Mouse (Mus musculus) lung, embryonic 14.5 days (tissue): Measurements from ENCODE around the gene Rp9. TPM values are rescaled to one million over a fixed set of nuclear protein-coding genes. Genes with fewer than 3 reads are reported as not detected.

ENCODE experiments used
- ATAC-seq: fragments of 200-750 bp; cut with Nextera tagmentation; 2 replicates; pipeline ENCODE4 v1.8.0; 2017; ENCODE audit warnings: mild to moderate bottlenecking, moderate TSS enrichment, moderate library complexity; ENCODE audit not compliant: insufficient read depth
- DNase-seq: peaks from one replicate; pipeline ENCODE4 v3.0.0-alpha.2; 2015
- H3K27ac ChIP-seq: fragments of 300-500 bp; sonication (generic); 2 replicates; pipeline ENCODE4 v1.5.1; 2014; ENCODE audit warnings: low read depth, mild to moderate bottlenecking, moderate library complexity
- H3K27me3 ChIP-seq: fragments of 300-500 bp; sonication (generic); 2 replicates; pipeline ENCODE4 v1.6.1; 2014; ENCODE audit warnings: low read length, control low read depth; ENCODE audit not compliant: insufficient read depth
- H3K36me3 ChIP-seq: fragments of 300-500 bp; sonication (generic); 2 replicates; pipeline ENCODE4 v1.6.1; 2014; ENCODE audit warnings: control low read depth; ENCODE audit not compliant: insufficient read depth
- H3K4me1 ChIP-seq: fragments of 300-500 bp; sonication (generic); 2 replicates; pipeline ENCODE4 v1.6.1; 2014; ENCODE audit warnings: antibody characterized with exemption, control low read depth; ENCODE audit not compliant: insufficient read depth
- H3K4me2 ChIP-seq: fragments of 300-500 bp; sonication (generic); 2 replicates; pipeline ENCODE4 v1.6.1; 2014; ENCODE audit warnings: mild to moderate bottlenecking
- H3K4me3 ChIP-seq: fragments of 300-500 bp; sonication (generic); 2 replicates; pipeline ENCODE4 v1.5.1; 2014; ENCODE audit warnings: low read depth, low read length
- H3K9ac ChIP-seq: fragments of 300-500 bp; sonication (generic); 2 replicates; pipeline ENCODE4 v1.6.1; 2014
- H3K9me3 ChIP-seq: fragments of 300-500 bp; sonication (generic); 2 replicates; pipeline ENCODE4 v1.6.1; 2016; ENCODE audit warnings: low read depth, low read length, control low read depth
- CTCF ChIP-seq: IDR thresholded peaks from 2 replicates; pipeline ENCODE4 v1.5.1; 2016; ENCODE audit warnings: antibody characterized with exemption, low read depth
- WGBS: fragments of 180-500 bp; shearing (Covaris S2); extraction: QIAGEN DNeasy Blood & Tissue Kit; methylation state at CpG from one replicate; pipeline ENCODE4 v1.1.7; 2014; 5-methylcytosine and 5-hydroxymethylcytosine counted together
- polyA plus RNA-seq: library from polyadenylated mRNA; unstranded; fragments of >200 nt; fragmentation: Nextera tagmentation; extraction: Ambion mirVana; gene quantifications from 2 replicates; pipeline ENCODE4 v1.2.1, GENCODE M21; 2014

Rp9 gene
- polyA plus RNA-seq, 1 experiment from 2014 or later = 71.0 TPM

DNA sequence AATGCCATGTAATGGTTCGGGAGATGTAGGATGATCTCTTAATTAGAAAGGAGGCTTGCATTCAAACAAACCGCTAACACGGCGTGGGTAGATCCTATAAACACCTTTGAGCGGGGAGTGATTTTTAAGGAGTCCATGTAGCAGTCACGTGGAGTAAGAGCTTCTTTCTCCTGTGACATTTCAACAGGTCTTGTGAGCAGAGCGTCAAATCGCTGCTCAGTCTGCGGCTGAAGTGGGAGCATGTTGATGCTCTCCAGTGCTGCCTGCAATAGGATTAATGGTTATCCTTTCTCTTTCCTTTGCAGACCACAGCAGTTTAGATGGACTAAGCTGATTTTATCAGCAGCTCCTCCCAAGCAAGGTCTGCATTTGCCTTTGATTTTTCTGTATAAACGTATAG lies 6.7 kb upstream of the Rp9 start:
- Histone ChIP-seq H3K27me3 (no peaks in the 10 kb centered on the region), H3K9ac (peak overlapping the region; percentile 61), H3K36me3 (no peaks in the 10 kb centered on the region), H3K4me2 (peak overlapping the region; percentile 66), H3K4me1 (no peaks in the 10 kb centered on the region), H3K4me3 (peak overlapping the region; percentile 61), H3K27ac (no peak overlapping the region), H3K9me3 (no peaks in the 10 kb centered on the region)
- DNase-seq (peak; percentile 49), ATAC-seq (no peak)
- TF ChIP-seq CTCF = no peak
- 4% methylated on average over 10 of the region's 10 CpGs for WGBS

DNA sequence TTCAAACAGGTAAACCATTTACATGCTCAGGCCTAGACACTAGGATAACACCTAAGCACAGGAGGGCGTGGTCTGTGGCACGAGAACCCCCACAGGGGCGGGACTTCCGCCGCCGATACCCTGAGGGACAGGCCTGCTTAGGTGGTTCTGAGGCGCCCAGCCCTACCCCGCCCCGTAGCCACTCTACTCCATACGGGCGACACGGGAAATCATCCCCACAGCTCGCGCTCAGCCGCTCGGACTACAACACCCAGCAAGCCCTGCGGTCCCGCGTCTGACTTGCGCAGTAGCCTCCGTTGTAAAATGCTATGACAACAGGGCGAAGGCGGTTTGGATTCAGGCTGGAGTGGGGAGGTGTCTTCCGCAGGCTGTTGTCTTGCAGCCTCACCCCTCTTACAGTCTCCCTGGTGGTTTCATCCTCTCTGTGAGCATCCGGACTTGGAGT lies 5.9 kb upstream of the Rp9 start, which contains the start of gene Bbs9:
Gene Bbs9, plus strand, starts transcription at position 292 of the 445 bp plus-strand sequence.
- Histone ChIP-seq H3K9ac (peak within 1 kb of the TSS; percentile 61), H3K4me3 (peak within 1 kb of the TSS; percentile 61), H3K4me1 (no peaks in the 10 kb centered on the region), H3K36me3 (no peaks in the 10 kb centered on the region), H3K4me2 (peak within 1 kb of the TSS; percentile 66), H3K9me3 (no peaks in the 10 kb centered on the region), H3K27me3 (no peaks in the 10 kb centered on the region), H3K27ac (peak within 1 kb of the TSS; percentile 45)
- under 1% methylated on average over 25 of the region's 25 CpGs for WGBS
- no peak for TF ChIP-seq CTCF
- peak; percentile 100 for ATAC-seq
- peak; percentile 95 for DNase-seq

DNA sequence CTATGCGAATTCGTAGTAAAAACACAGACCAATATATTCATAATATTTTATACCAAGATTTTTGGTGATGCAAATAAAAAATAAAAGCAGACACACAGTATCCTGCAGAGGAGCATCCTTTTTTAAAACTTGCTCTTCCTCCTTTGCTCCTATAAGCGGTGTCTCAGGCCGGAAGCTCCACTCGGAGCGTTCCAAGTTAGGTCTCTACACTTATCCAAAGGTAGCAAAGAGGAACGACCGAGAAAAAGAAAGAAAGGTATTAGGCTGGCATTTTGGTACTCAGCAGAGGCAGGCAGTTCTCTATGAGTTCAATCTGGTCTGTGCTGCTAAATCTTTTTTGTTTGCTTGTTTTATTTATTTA lies 664 bp downstream of the Rp9 start:
- peak overlapping the region; percentile 78 for H3K4me2 ChIP-seq
- H3K9ac ChIP-seq = no peak overlapping the region
- H3K36me3 ChIP-seq = peaks cover 14% of the 10 kb centered on the region
- H3K9me3 ChIP-seq = no peaks in the 10 kb centered on the region
- H3K4me1 ChIP-seq = no peaks in the 10 kb centered on the region
- no peak overlapping the region for H3K4me3 ChIP-seq
- no peak overlapping the region for H3K27ac ChIP-seq
- H3K27me3 ChIP-seq = no peaks in the 10 kb centered on the region
- TF ChIP-seq CTCF = no peak
- DNase-seq = no peak
- WGBS = 74% methylated on average over 8 of the region's 8 CpGs
- no peak for ATAC-seq

DNA sequence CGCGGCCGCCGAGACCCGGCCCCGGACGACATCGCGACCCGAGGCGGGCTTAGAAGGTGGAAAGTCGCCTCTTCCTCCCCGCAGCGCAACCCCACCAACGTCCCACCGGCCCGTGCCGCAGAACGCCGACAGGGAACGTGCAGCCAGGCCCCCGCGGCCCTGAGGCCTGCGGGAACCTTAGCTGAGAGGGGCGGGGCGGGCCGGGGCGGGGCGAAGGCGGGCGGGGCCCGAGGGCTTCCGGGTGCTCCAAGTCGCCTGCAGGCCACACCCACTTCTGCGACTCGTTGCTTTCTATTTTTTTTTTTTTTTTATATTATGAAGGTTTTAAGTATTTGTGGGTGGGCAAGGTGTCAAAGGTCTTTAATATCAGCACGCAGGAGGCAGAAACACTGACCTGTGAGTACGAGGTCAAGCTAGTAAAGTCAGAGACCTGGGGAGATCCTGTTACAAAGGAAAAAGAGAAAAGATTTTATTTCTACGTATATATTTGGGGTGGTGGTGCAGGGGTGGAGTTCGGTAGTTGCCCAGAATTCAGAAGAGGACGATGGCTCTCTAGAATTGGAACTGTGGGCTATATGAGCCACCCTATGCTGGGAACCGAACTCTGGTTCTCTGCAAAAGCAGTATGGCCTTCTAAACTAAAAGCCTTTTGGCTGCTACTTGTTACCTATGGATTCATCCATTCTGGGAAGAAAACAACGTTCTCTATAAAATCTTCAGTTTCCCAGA lies 1.2 kb downstream of the Rp9 start:
- H3K36me3 ChIP-seq = peaks cover 14% of the 10 kb centered on the region
- peak overlapping the region; percentile 85 for H3K4me3 ChIP-seq
- no peaks in the 10 kb centered on the region for H3K9me3 ChIP-seq
- ATAC-seq = peak; percentile 94
- peak; percentile 90 for DNase-seq
- peak overlapping the region; percentile 84 for H3K9ac ChIP-seq
- H3K27me3 ChIP-seq = no peaks in the 10 kb centered on the region
- no peak for TF ChIP-seq CTCF
- no peaks in the 10 kb centered on the region for H3K4me1 ChIP-seq
- 2% methylated on average over 39 of the region's 43 CpGs for WGBS
- H3K27ac ChIP-seq = peak overlapping the region; percentile 85
- peak overlapping the region; percentile 78 for H3K4me2 ChIP-seq

DNA sequence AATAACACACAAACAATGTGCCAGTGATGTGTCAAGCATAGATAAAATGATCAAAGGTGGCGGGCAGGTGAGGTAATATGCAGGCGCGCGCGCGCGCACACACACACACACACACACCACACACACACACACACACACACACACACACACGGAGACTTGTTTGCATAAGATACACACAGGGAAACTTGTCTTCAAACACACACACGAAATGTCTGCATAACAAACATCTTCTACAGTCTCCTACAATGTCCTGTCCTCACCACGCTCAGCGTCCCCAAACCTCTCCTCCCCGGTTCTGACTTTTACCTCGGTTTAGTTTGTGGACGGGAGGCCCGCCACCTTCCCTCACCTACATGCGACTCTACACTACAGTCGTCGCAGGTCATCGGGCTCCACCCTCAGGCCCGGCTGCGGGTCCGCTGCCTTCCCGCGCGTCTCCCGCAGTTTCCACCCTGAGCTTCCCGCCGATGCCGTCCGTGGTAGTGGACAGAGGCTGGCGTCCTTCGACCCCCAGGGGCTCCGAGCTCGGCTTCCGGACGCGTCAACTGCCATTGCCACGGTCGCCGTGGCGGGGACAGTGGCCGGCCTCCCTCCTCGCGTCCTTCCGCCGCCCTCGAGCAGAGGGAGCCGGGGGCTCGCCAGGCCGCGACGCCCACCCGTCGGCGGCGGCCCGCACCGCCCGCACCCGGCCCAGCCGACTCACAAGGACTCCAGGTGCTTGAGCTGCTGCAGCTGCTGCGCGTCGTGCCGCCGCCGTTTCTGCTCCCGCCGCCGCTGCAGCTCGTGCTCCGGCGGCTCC lies 2.0 kb downstream of the Rp9 start:
- H3K27ac ChIP-seq = peak overlapping the region; percentile 85
- no peak for TF ChIP-seq CTCF
- peak overlapping the region; percentile 85 for H3K4me3 ChIP-seq
- ATAC-seq (peak; percentile 65), DNase-seq (no peak)
- no peaks in the 10 kb centered on the region for H3K9me3 ChIP-seq
- peak overlapping the region; percentile 78 for H3K4me2 ChIP-seq
- no peaks in the 10 kb centered on the region for H3K4me1 ChIP-seq
- under 1% methylated on average over 73 of the region's 73 CpGs for WGBS
- peak overlapping the region; percentile 84 for H3K9ac ChIP-seq
- no peaks in the 10 kb centered on the region for H3K27me3 ChIP-seq
- H3K36me3 ChIP-seq = peaks cover 14% of the 10 kb centered on the region

DNA sequence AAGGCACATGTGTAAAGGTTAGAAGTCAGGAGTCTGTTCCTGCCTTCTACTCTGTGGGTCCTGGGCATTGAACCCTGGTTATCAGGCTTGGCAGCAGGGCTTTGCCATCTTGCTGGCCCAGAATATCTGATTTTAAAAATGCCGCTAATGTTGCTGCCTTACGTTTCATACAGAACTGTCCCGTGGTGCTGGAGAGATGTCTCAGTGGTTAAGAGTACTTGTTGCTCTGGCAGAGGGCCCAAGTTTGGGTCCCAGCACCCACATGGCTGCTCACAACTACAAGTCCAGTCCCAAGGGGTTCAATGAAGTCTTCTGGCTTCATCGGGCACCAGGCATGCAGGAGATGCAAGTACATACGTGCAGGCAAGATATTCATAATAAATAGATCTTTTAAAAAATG lies 3.3 kb downstream of the Rp9 start:
- 88% methylated on average over 5 of the region's 5 CpGs for WGBS
- TF ChIP-seq CTCF = no peak

DNA sequence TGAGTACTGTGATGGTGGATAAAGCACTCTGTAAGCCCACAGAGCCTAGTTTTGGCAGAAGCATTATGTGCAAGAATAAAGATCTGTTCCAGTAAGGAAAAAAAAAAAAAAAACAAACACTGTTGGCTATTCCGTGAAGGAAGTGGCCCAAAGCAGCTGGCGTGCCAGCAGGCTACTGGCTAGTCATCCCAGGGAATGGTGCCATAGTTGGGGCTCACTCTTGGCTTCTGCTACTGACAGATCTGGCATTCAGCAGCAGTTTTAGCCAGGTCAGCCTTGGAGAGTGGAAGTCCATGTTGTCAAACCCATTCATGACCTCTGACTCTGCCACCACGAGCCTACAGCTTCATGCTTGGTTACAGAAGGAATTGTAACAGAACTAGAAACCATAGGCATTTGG lies 7.6 kb downstream of the Rp9 start:
- Histone ChIP-seq H3K27ac (no peak overlapping the region), H3K27me3 (no peaks in the 10 kb centered on the region), H3K4me2 (no peak overlapping the region), H3K36me3 (peaks cover 21% of the 10 kb centered on the region), H3K4me3 (no peak overlapping the region), H3K4me1 (no peaks in the 10 kb centered on the region), H3K9me3 (no peaks in the 10 kb centered on the region), H3K9ac (no peak overlapping the region)
- TF ChIP-seq CTCF = no peak
- WGBS = 84% methylated on average over 3 of the region's 3 CpGs
- ATAC-seq (no peak), DNase-seq (no peak)

More for the DNA sequence above, 3.3 kb downstream of the Rp9 start:
- no peak for ATAC-seq
- Histone ChIP-seq H3K4me1 (no peaks in the 10 kb centered on the region), H3K27me3 (no peaks in the 10 kb centered on the region), H3K27ac (no peak overlapping the region), H3K4me2 (no peak overlapping the region), H3K9ac (no peak overlapping the region), H3K4me3 (no peak overlapping the region), H3K9me3 (no peaks in the 10 kb centered on the region), H3K36me3 (peaks cover 14% of the 10 kb centered on the region)
- DNase-seq = no peak
